Mouse (Mus musculus) megakaryocyte, embryonic 14.5 days (primary cell): ENCODE results near the gene Prkra.

ENCODE experiments used
- FLI1 ChIP-seq: IDR thresholded peaks from 2 replicates; pipeline ENCODE4 v1.6.1; 2012; ENCODE audit warnings: low read length, inconsistent platforms, mixed read lengths
- GATA1 ChIP-seq: IDR thresholded peaks from 3 replicates; pipeline ENCODE4 v1.6.1; 2012; ENCODE audit warnings: mixed read lengths, low read length, inconsistent platforms, borderline replicate concordance

- no peak for TF ChIP-seq GATA1
- TF ChIP-seq FLI1, result no peak
These were observed 29.7 kb downstream of the Prkra start for GRCm38 (mm10) chr2:76618078-76618477.
